Mouse (Mus musculus) fat pad, adult 2 months (tissue): ENCODE measurements around the gene Tjp3.
A peak's percentile ranks its signal among the peaks of the same experiment; 100 is the strongest.

Experiments
- DNase-seq: peaks from one replicate; pipeline ENCODE4 v3.0.0-alpha.2; 2011; ENCODE audit warnings: low read depth, low spot score; ENCODE audit errors: extremely low read depth

The Tjp3 gene

GRCm38 (mm10) chr10:81291511-81292104 lies at the start of gene Tjp3:
Gene Tjp3, minus strand, starts transcription at chr10:81291581.
- no peak for DNase-seq

GRCm38 (mm10) chr10:81340551-81341332 lies 49.4 kb upstream of the Tjp3 start:
- no peak for DNase-seq

GRCm38 (mm10) chr10:81336558-81336957 lies 45.2 kb upstream of the Tjp3 start:
- DNase-seq = no peak

GRCm38 (mm10) chr10:81335393-81336340 lies 44.3 kb upstream of the Tjp3 start:
- DNase-seq = no peak

- DNase-seq = no peak
These were observed 42.9 kb upstream of the Tjp3 start for GRCm38 (mm10) chr10:81334324-81334723.

GRCm38 (mm10) chr10:81332277-81332676 lies 40.9 kb upstream of the Tjp3 start:
- no peak for DNase-seq

- no peak for DNase-seq
These were observed 38.6 kb upstream of the Tjp3 start for GRCm38 (mm10) chr10:81330007-81330406.

- DNase-seq = no peak
These were observed 38.0 kb upstream of the Tjp3 start for GRCm38 (mm10) chr10:81329194-81329975.

GRCm38 (mm10) chr10:81328386-81328785 lies 37.0 kb upstream of the Tjp3 start, which contains the start of gene Tbxa2r:
Gene Tbxa2r, plus strand, starts transcription at chr10:81328731.
- DNase-seq = no peak

- DNase-seq = no peak
These were observed 36.6 kb upstream of the Tjp3 start for GRCm38 (mm10) chr10:81327959-81328358.

GRCm38 (mm10) chr10:81326858-81327257 lies 35.5 kb upstream of the Tjp3 start:
- DNase-seq = no peak

- no peak for DNase-seq
These were observed 34.4 kb upstream of the Tjp3 start for GRCm38 (mm10) chr10:81325781-81326180.

GRCm38 (mm10) chr10:81325176-81325575 lies 33.8 kb upstream of the Tjp3 start:
- no peak for DNase-seq

GRCm38 (mm10) chr10:81323791-81324530 lies 32.6 kb upstream of the Tjp3 start:
- no peak for DNase-seq

GRCm38 (mm10) chr10:81323141-81323775 lies 31.9 kb upstream of the Tjp3 start:
- DNase-seq = no peak

- DNase-seq = no peak
These were observed 31.1 kb upstream of the Tjp3 start for GRCm38 (mm10) chr10:81322444-81322843.

- no peak for DNase-seq
These were observed 30.1 kb upstream of the Tjp3 start for GRCm38 (mm10) chr10:81321436-81321835.

- DNase-seq = peak; percentile 99
These were observed 29.4 kb upstream of the Tjp3 start, which contains the start of gene Cactin for GRCm38 (mm10) chr10:81320550-81321347. Gene Cactin, plus strand, starts transcription at chr10:81321103.
